Mouse (Mus musculus): ENCODE measurements around the gene Cd4.

DNA sequence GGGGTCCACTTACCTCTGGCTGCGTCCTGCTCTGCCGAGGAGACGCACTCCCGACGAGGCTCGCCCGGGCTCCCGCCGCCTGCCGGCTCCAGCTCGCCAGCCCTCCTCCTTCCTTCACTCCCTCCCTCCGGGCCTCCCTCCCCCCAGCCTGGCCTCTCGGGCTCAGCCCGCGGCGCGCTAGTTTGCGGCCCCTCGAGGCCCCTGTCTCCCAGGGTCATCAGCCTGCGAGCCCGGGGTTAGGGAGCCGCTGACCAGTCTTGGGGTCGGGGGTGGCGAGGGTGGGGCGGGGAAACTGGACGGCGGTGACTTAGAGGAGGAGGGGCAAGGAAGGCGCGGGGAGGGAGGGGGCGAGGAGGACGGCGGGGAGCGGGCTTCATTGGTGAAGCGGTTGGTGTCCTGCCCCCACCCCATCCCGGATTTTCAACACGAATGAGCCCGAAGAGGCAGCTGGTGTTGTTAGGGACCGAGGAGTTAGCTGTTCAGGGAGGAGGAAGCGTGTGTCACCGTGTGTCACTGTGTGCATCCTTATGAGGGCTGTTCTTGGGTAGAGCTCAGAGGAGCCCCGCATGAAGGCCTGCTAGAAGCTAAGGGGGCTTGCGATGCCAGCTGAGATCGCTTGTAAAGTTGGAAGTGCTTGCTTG is 24.2 kb downstream of the Cd4 start, which contains the start of gene Gpr162:
- TF ChIP-seq POLR2A (IDR thresholded peaks at IDR 0.05; ENCODE audit: low read depth, low read length) (no peak), CTCF (IDR thresholded peaks at IDR 0.05; ENCODE audit: extremely low read depth, insufficient read length, insufficient replicate concordance, low read depth, low read length) (no peak)

All from small intestine, adult 2 months (tissue).